Mouse (Mus musculus) naive thymus-derived CD4-positive, alpha-beta T cell, adult 5 months (primary cell): ENCODE data around the gene Zdhhc3. TPM values are rescaled to one million over a fixed set of nuclear protein-coding genes. Genes with fewer than 3 reads are reported as not detected.

Source experiments
- polyA plus RNA-seq: library from polyadenylated mRNA; unstranded; fragments of 100-300 nt; shearing (Covaris generic); gene quantifications from one replicate; pipeline ENCODE4 v1.2.1, GENCODE M21; 2017

The Zdhhc3 gene
- 68.6 TPM for polyA plus RNA-seq

DNA sequence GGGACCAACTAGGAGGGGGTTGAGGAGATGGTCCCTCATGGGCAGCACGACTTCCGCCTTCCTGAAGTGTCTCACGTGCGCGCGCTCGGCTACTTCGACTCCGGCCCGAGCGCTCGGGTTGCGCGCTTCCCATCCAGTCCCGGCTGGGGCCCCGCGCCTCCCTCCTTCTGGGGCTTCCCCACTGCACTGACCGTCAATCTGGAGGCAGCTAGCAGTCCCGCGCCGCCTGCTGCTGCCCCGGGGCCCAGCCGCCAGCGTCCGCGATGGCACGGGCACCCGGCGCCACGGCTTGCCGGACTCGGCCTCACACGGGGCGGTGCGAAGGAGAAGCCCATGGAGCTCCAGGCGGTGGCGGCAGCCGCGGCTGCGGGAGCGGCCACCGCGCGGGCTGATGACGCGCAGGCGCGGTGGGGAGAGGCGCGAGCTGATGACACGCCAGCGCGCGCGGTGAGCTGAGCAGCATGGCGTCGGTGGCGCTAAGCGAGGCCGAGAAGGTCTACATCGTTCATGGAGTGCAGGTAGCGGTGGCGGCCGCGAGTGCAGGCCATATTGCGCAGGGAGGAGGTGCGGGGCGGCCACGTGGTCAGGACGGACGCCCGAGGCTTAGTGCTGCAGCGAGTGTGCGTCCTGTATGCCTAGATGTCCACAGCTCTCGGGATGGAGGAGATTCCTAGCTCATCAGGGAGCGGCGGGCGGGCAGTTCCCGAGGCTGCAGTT, at the start of gene Zdhhc3, which contains the start of gene Exosc7:
Gene Zdhhc3, minus strand, starts transcription at position 401 of the 717 bp plus-strand sequence.
Gene Exosc7, plus strand, starts transcription at position 411 of the 717 bp plus-strand sequence.

DNA sequence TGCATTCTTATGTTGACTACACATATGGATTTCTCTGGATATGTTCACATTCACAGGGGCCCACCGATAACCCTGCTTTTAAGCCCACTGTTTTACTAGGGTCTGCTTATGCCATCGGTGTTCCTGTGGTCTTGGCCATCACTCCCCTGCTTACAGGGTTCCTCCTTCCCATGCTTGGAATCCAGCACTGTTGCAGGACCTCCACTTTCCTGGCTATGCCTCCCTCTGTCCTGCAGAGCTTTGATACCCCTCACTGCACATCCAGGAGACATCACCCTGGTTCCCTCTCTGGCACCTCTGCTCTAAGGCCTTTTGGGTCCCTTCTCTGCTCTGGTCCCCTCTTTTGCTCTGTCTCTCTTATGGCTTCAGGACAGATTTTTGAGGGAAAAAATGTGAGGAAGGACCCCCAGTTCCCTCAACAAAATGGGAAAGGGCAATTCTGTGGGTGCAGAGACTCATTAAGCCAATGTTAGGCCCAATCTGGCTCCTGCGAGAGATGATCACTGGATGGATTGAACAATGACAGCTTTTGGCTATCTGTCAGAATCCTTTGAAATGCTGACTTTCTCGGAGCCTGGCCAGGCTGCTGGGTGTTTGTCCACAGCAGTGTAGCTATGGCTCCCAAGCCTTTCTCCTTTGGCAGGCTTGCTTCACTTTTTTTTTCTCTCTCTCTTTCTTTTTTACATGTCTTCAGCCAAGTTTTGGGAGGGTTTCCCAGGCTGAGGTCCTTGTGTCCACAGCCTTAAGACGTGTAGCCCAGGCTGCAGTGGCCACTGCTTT, 37.4 kb upstream of the Zdhhc3 start, which contains the start of gene Clec3b:
Gene Clec3b, plus strand, starts transcription at position 706 of the 780 bp plus-strand sequence.

GRCm38 (mm10) chr9:123034426-123034825, 78.6 kb downstream of the Zdhhc3 start, which contains the start of gene Tgm4:
Tgm4 (plus strand) TSS chr9:123034726.

DNA sequence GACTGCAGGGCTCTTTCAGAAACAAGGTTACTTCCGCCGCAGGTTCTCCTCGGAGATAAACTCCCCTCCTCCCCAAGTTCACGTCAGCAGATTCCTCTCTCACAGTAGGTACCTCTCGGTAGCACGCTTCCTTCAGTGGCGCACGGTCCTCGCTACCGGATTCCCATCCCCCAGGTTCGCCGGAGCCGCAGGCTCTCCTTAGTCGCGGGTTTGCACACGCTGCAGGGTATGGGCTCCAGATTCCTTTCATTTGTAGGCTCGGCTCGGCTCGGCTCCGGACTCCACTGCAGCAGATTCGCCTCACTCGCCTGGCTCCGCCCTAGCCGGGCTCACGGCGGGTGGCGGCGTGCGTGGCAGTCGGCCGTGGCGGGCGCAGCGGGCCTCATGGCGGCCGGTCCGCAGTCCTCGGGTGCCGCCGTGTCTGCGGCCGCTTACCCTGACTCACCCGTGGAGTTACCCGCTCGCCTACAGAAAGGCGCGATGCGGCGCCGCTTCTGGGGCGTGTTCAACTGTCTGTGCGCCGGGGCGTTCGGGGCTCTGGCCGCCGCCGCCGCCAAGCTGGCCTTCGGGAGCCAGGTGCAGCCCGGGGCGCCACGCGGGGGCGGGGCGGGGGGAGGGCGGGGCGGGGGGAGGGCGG, 91.9 kb downstream of the Zdhhc3 start, which contains the start of gene Tmem42:
Gene Tmem42, plus strand, starts transcription at position 332 of the 637 bp plus-strand sequence.

Other genes with a start within 250 kb of the Zdhhc3 start
- 47.2 TPM for gene Zfp445, start 247.2 kb downstream of the Zdhhc3 start, polyA plus RNA-seq
- 2.5 TPM for gene Zkscan7, start 227.5 kb downstream of the Zdhhc3 start, polyA plus RNA-seq
- not detected for gene Zfp105, start 190.1 kb downstream of the Zdhhc3 start, polyA plus RNA-seq
- gene 1110059G10Rik, start 162.2 kb downstream of the Zdhhc3 start, polyA plus RNA-seq, result 21.9 TPM
- gene Kif15, start 162.2 kb downstream of the Zdhhc3 start, polyA plus RNA-seq, result 2.0 TPM
- 28.0 TPM for gene Tmem42, start 91.9 kb downstream of the Zdhhc3 start, polyA plus RNA-seq
- gene Tgm4, start 78.5 kb downstream of the Zdhhc3 start, polyA plus RNA-seq, result 0.46 TPM
- 55.5 TPM for gene Exosc7, start within 50 bp of the Zdhhc3 start, polyA plus RNA-seq
- not detected for gene Clec3b, start 37.7 kb upstream of the Zdhhc3 start, polyA plus RNA-seq
- not detected for gene Cdcp1, start 102.8 kb upstream of the Zdhhc3 start, polyA plus RNA-seq
- gene Tmem158, start 147.6 kb upstream of the Zdhhc3 start, polyA plus RNA-seq, result 2.0 TPM